Mouse (Mus musculus): ENCODE results near the gene Bloc1s5.

The Bloc1s5 gene

GRCm38 (mm10) chr13:38565245-38565644, 69.7 kb downstream of the Bloc1s5 start:
- DNase-seq (ENCODE audit: low spot score): no peak

- no peak for DNase-seq (ENCODE audit: low spot score)
Observed at GRCm38 (mm10) chr13:38554611-38555010, 80.3 kb downstream of the Bloc1s5 start.

- DNase-seq (ENCODE audit: low spot score): no peak
Observed at GRCm38 (mm10) chr13:38554210-38554609, 80.7 kb downstream of the Bloc1s5 start.

DNA sequence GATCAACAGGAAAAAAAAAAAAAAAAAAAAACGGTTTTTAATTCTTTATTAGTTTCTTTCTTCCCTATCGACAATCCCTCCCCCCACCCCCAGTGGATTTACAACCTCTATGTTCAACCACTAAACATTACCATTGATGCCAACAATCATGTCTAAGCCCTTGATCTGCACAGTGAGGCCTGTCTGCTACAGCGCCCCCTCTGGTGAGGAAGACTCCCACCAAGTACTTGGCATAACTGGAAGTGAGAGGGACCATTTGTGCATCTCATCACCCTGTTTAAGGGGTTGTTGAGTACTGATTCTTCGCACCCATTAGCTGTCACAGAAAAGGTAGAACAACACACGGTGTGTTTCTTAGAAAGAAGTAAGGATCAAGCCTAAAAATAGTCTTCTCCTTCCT, 86.2 kb downstream of the Bloc1s5 start:
- no peak for DNase-seq (ENCODE audit: low spot score)

DNA sequence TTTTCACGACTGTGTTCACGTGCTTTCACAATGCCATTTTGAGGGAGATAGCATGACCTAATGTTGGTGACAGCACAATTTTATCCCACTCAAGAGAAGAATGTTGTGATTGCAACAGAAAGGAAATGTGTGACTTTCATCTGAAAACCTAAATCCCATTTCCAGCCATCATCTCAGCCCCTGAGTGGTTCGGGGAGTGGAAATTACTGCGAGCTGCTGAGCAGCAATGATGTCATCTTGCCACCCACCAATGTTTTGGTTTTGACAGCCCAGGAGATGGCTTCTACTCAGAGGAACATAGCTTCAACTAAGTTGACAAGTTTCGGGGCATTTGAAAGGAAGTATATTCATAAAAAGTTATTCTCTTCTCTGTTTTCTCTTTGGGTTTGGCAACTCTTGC, 87.2 kb downstream of the Bloc1s5 start:
- no peak for DNase-seq (ENCODE audit: low spot score)

DNA sequence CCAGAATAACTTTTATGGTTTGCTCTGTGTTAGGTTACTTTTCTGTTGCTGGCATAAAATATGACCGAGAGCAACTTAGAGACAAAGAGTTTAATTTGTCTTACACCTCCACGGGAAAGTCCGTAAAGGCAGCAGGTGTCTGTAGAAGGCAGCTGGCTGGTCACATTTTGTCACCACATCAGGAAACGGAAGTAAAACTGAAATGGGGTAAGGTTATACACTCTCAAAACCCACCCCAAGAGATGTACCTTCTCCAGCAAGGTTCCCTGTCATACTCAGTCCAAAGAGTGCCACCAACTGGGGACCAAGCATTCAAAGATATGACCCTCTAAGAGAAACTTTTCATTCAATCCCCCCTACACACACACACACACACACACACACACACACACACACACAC, 88.2 kb downstream of the Bloc1s5 start:
- no peak for DNase-seq (ENCODE audit: low spot score)

DNA sequence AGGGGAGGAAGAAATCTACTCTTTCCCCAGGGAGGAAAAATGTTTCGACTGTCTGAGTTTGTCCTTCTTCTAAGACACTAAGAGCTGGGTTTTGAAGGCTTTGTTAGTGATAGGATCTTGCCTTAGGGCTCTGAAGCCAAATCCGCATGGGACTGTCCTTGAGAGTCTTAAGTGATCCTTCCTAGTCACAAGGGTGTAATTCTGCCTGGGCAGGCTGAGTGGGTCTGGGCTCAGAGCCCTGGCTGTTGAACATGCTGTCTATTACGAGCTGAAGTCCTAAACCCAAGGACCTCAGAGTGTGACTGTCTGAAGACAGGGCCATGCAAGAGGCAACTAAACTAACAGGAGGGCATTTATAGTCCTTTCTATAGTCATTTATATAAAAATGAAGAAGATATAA, 89.4 kb downstream of the Bloc1s5 start:
- DNase-seq (ENCODE audit: low spot score): no peak

DNA sequence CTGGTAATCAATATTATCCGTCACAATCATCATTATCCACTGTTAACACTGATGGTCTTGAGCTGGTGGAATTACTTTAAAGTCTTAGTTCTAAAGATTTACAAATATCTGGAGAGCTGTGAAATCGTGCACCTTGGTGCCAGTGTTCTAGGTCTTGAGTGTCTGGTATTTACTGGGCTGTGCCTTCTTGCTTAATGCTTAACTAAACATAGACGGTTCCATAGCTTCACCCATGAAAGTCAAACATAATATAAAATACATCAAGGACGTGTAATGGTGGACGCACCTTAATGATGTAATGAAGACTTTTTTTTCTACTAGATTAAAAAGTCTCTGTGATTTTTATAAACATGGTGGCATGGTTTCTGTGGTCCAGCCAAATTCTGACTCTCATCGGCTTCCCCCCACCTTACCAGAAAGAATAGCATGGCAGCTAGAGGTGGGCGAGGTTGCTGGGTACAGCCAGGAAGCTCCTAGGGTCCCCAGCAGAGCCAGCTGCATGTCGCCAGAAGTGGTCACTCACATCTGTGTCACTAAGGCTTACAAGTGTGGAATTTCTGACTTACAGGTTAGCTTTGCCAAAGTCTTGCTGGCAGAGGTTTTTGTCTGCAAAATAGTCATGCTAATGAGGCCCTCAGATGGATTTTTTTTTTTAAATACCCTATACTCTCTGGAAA, 90.0 kb downstream of the Bloc1s5 start:
- DNase-seq (ENCODE audit: low spot score): no peak

GRCm38 (mm10) chr13:38543455-38544125, 91.3 kb downstream of the Bloc1s5 start:
- DNase-seq (ENCODE audit: low spot score): no peak
